Mouse (Mus musculus) bone marrow macrophage, adult 2 months (primary cell): ENCODE measurements around the gene Igsf6.

Experiments used
- CTCF ChIP-seq: IDR thresholded peaks from 2 replicates; pipeline ENCODE4 v1.5.1; 2012; ENCODE audit warnings: low read depth, mild to moderate bottlenecking, low read length, moderate library complexity
- POLR2A ChIP-seq: IDR thresholded peaks from 2 replicates; pipeline ENCODE4 v1.6.1; 2012; ENCODE audit warnings: mild to moderate bottlenecking, low read depth, low read length, borderline replicate concordance

GRCm38 (mm10) chr7:121025221-121026008, 49.0 kb downstream of the Igsf6 start:
- TF ChIP-seq CTCF (no peak), POLR2A (no peak)
